24 mouse cellular contexts compared by ENCODE assay signal in genomic region chr13:54165066-54165465, GRCm38 (mm10). TPM values are rescaled to one million over a fixed set of nuclear protein-coding genes. Genes with fewer than 3 reads are reported as not detected.
DNase-seq lines count a peak whose midpoint lies in the region; ATAC-seq and TF ChIP-seq lines count a peak whose summit lies in the region.
"Had no signal": no experiment of that assay in that cellular context is flagged by ENCODE, and none has a peak within 500 bp of the region (broad histone marks: within the 10 kb centered on the region; RNA-seq: fewer than 3 reads in every experiment).

No protein-coding gene starts in this region.

- no peak overlapping the region for H3K9ac ChIP-seq in kidney, embryonic 16.5 days (replicated peaks; ENCODE audit: low read length)
- H3K9ac ChIP-seq: embryonic facial prominence, embryonic 15.5 days; heart, embryonic 15.5 days; hindbrain, embryonic 15.5 days had no signal

- no peaks in the 10 kb centered on the region for H3K4me1 ChIP-seq in kidney, embryonic 16.5 days (ENCODE audit: insufficient read depth, low read length)
- H3K4me1 ChIP-seq in brown adipose tissue, adult 24 weeks (ENCODE audit: control insufficient read depth, insufficient read depth, insufficient read length, low read length): peaks cover 14% of the 10 kb centered on the region
- H3K4me1 ChIP-seq in olfactory bulb, adult 2 months (ENCODE audit: control insufficient read depth, insufficient read depth, low read length): peaks cover 16% of the 10 kb centered on the region
- H3K4me1 ChIP-seq: heart, embryonic 15.5 days; hindbrain, embryonic 15.5 days had no signal

- no peaks in the 10 kb centered on the region for H3K36me3 ChIP-seq in kidney, embryonic 16.5 days (ENCODE audit: insufficient read depth, low read length)
- H3K36me3 ChIP-seq: embryonic facial prominence, embryonic 15.5 days; forebrain, embryonic 10.5 days; heart, embryonic 15.5 days; hindbrain, embryonic 10.5 days; hindbrain, embryonic 15.5 days had no signal

- H3K4me3 ChIP-seq in kidney, embryonic 16.5 days (ENCODE audit: low read length): no peak overlapping the region
- no peak overlapping the region for H3K4me3 ChIP-seq in brown adipose tissue, adult 24 weeks (ENCODE audit: insufficient read depth, low read depth, low read length)
- no peak overlapping the region for H3K4me3 ChIP-seq in olfactory bulb, adult 2 months (ENCODE audit: insufficient read depth, low read depth, low read length)
- H3K4me3 ChIP-seq in gastrocnemius, adult 2 months: no peak overlapping the region
- H3K4me3 ChIP-seq: embryonic facial prominence, embryonic 15.5 days; erythroblast, embryonic 14.5 days; forebrain, embryonic 10.5 days; heart, embryonic 15.5 days; hindbrain, embryonic 10.5 days; hindbrain, embryonic 15.5 days had no signal

- no peak for ATAC-seq in kidney, embryonic 16.5 days (ENCODE audit: low FRiP score, low TSS enrichment)
- ATAC-seq: forebrain, embryonic 14.5 days; inflammation-experienced regulatory T-cells, adult 6 months had no signal

- no peak overlapping the region for H3K4me2 ChIP-seq in kidney, embryonic 16.5 days (replicated peaks; ENCODE audit: low read depth, low read length)
- H3K4me2 ChIP-seq: embryonic facial prominence, embryonic 15.5 days; heart, embryonic 11.5 days; heart, embryonic 15.5 days; hindbrain, embryonic 15.5 days had no signal

- DNase-seq in kidney, adult 9 months: peak; percentile 9
- DNase-seq in hindlimb bud, embryonic 11.5 days (ENCODE audit: extremely low spot score, low read depth, low spot score): peak; percentile 10
- DNase-seq in gastrocnemius, adult 2 months: no peak
- no peak for DNase-seq in adrenal gland, adult 2 months
- DNase-seq: adrenal gland, adult 8-10 months; adrenal gland, postnatal 36 days; cerebellum, adult 11 months; cerebellum, adult 8-10 months; cerebellum, postnatal 14 days; gastrocnemius, postnatal 10 days; heart, adult 18-20 months; heart, postnatal 14 days had no signal

- intact Hi-C loops in gastrocnemius, adult 2 months (cut with DNase I): no loop called here

- no peaks in the 10 kb centered on the region for H3K27me3 ChIP-seq in kidney, embryonic 16.5 days (ENCODE audit: insufficient read depth, low read length)
- H3K27me3 ChIP-seq: hindbrain, embryonic 15.5 days had no signal

- no peak overlapping the region for H3K27ac ChIP-seq in kidney, embryonic 16.5 days (ENCODE audit: low read length)
- H3K27ac ChIP-seq in brown adipose tissue, adult 24 weeks (replicated peaks; ENCODE audit: low read depth, low read length): peak overlapping the region; percentile 98
- peak overlapping the region; percentile 76 for H3K27ac ChIP-seq in olfactory bulb, adult 2 months (ENCODE audit: insufficient read depth, low read depth, low read length)
- H3K27ac ChIP-seq in gastrocnemius, adult 2 months: no peak overlapping the region
- H3K27ac ChIP-seq: embryonic facial prominence, embryonic 15.5 days; forebrain, embryonic 10.5 days; heart, embryonic 15.5 days; hindbrain, embryonic 10.5 days; hindbrain, embryonic 15.5 days had no signal

- no peak for TF ChIP-seq POLR2A in olfactory bulb, adult 2 months (IDR thresholded peaks at IDR 0.05; ENCODE audit: insufficient read depth, low read depth, low read length)

- no peaks in the 10 kb centered on the region for H3K9me3 ChIP-seq in kidney, embryonic 16.5 days (ENCODE audit: low read length)
- H3K9me3 ChIP-seq: embryonic facial prominence, embryonic 15.5 days; forebrain, embryonic 10.5 days; heart, embryonic 15.5 days; hindbrain, embryonic 10.5 days; hindbrain, embryonic 15.5 days had no signal

- no peak for TF ChIP-seq CTCF in olfactory bulb, adult 2 months (IDR thresholded peaks at IDR 0.05; ENCODE audit: insufficient read depth, low read depth, low read length)
- no peak for TF ChIP-seq CTCF in gastrocnemius, adult 2 months (IDR thresholded peaks at IDR 0.05)

- WGBS in kidney, embryonic 16.5 days: 70% methylated on average over 6 of the region's 6 CpGs
- WGBS in olfactory bulb, adult 2 months: 73% methylated on average over 6 of the region's 6 CpGs

RNA-seq across cellular contexts. Expression of gene Hrh2, which starts 26.9 kb away (rescaled TPM):
- 0.06 TPM in 1 of 2 replicates, not detected in the other for polyA plus RNA-seq in kidney, embryonic 16.5 days (2015; fragmentation: Nextera tagmentation; extraction: Ambion mirVana)
- polyA plus RNA-seq in brown adipose tissue, adult 24 weeks (2012; ENCODE audit: insufficient read depth, insufficient read length, missing spikeins): 0.63 and 0.87 TPM in 2 replicates
- polyA plus RNA-seq in olfactory bulb, adult 2 months (2012; ENCODE audit: insufficient read depth, insufficient read length, low replicate concordance, missing spikeins): not detected in 2 replicates
- total RNA-seq in gastrocnemius, adult 2 months (2021): under 1 TPM; 0.11 to 0.15 TPM
- under 1 TPM; 0.17 to 0.35 TPM for total RNA-seq in adrenal gland, adult 2 months (2021)
- polyA plus RNA-seq in adrenal gland, adult 2 months (2012; rRNA removed): 0.35 and 0.64 TPM in 2 replicates
- polyA plus RNA-seq: erythroblast, embryonic 14.5 days had no signal

Comparison
In these comparisons a context has a peak if more than half of its experiments do, and no peak if none do; other contexts are left out.
1. DNase-seq: peak in kidney, adult 9 months (single experiment) and hindlimb bud, embryonic 11.5 days (single experiment); none in gastrocnemius, adult 2 months (single experiment) and adrenal gland, adult 2 months (single experiment).
2. H3K27ac ChIP-seq: peak in brown adipose tissue, adult 24 weeks (single experiment) and olfactory bulb, adult 2 months (single experiment); none in kidney, embryonic 16.5 days (single experiment) and gastrocnemius, adult 2 months (single experiment).
3. RNA of gene Hrh2, which starts 26.9 kb away (polyA plus RNA-seq): not detected in olfactory bulb, adult 2 months; 0.63 to 0.87 TPM in brown adipose tissue, adult 24 weeks, 0.35 to 0.64 TPM in adrenal gland, adult 2 months and 0.06 TPM in kidney, embryonic 16.5 days; every median in the first group is over 10 times any median in the second.